12 mouse cellular contexts compared by ENCODE assay signal in genomic region chr2:166701248-166702112, GRCm38 (mm10). TPM values are rescaled to one million over a fixed set of nuclear protein-coding genes. Genes with fewer than 3 reads are reported as not detected.
DNase-seq lines count a peak whose midpoint lies in the region; ATAC-seq and TF ChIP-seq lines count a peak whose summit lies in the region.
"Had no signal": no experiment of that assay in that cellular context is flagged by ENCODE, and none has a peak within 500 bp of the region (broad histone marks: within the 10 kb centered on the region; RNA-seq: fewer than 3 reads in every experiment).

No protein-coding gene starts in this region.

- no peak overlapping the region for H3K27ac ChIP-seq in neural tube, embryonic 15.5 days (replicated peaks)
- H3K27ac ChIP-seq in liver, embryonic 16.5 days (ENCODE audit: low read length): peak overlapping the region; percentile 52
- no peak overlapping the region for H3K27ac ChIP-seq in hindbrain, postnatal 0 days
- H3K27ac ChIP-seq: forebrain, embryonic 12.5 days; kidney, embryonic 15.5 days had no signal

- no peaks in the 10 kb centered on the region for H3K27me3 ChIP-seq in neural tube, embryonic 15.5 days (replicated peaks)
- no peaks in the 10 kb centered on the region; the same call in 1 of the 2 replicates for H3K27me3 ChIP-seq in erythroblast, embryonic 14.5 days (ENCODE audit: control insufficient read depth)
- no peaks in the 10 kb centered on the region for H3K27me3 ChIP-seq in liver, embryonic 16.5 days (ENCODE audit: control insufficient read depth, insufficient read depth, low read depth, low read length)
- H3K27me3 ChIP-seq in hindbrain, postnatal 0 days (ENCODE audit: insufficient read depth, low read length): no peaks in the 10 kb centered on the region
- H3K27me3 ChIP-seq: forebrain, embryonic 12.5 days had no signal

- H3K4me3 ChIP-seq in neural tube, embryonic 15.5 days (replicated peaks): no peak overlapping the region
- H3K4me3 ChIP-seq in erythroblast, embryonic 14.5 days (replicated peaks): peak overlapping the region; percentile 79
- H3K4me3 ChIP-seq in liver, embryonic 16.5 days (ENCODE audit: low read depth, low read length): peak overlapping the region; percentile 56
- no peak overlapping the region for H3K4me3 ChIP-seq in hindbrain, postnatal 0 days (ENCODE audit: low read length)
- H3K4me3 ChIP-seq: forebrain, embryonic 12.5 days; kidney, embryonic 15.5 days had no signal

- peak; percentile 30 for DNase-seq in neural tube, embryonic 10.5 days (ENCODE audit: extremely low spot score, low spot score)
- DNase-seq in thymus, postnatal 14 days: peak; percentile 60
- DNase-seq in gastrocnemius, postnatal 4 days (ENCODE audit: low spot score in 2 of 2): no peak
- DNase-seq in right cerebral cortex, postnatal 4 days: no peak
- no peak for DNase-seq in hindbrain, postnatal 0 days (ENCODE audit: low spot score)
- DNase-seq: gastrocnemius, postnatal 14 days; lung, postnatal 10 days had no signal

- no peak for TF ChIP-seq CTCF in hindbrain, postnatal 0 days (IDR thresholded peaks at IDR 0.05; ENCODE audit: low read depth)

- 37% methylated on average over 23 of the region's 23 CpGs for WGBS in neural tube, embryonic 15.5 days
- whole genome bisulfite sequencing in liver, embryonic 16.5 days (ENCODE audit: insufficient replicate concordance): 50% methylated on average over 23 of the region's 23 CpGs
- 54% methylated on average over 23 of the region's 23 CpGs for WGBS in hindbrain, postnatal 0 days

- peaks cover 25% of the 10 kb centered on the region for H3K4me1 ChIP-seq in neural tube, embryonic 15.5 days
- H3K4me1 ChIP-seq in erythroblast, embryonic 14.5 days (ENCODE audit: control insufficient read depth): peaks cover 95% of the 10 kb centered on the region
- H3K4me1 ChIP-seq in liver, embryonic 16.5 days (ENCODE audit: control insufficient read depth, low read depth, low read length): peaks cover 74% of the 10 kb centered on the region
- no peaks in the 10 kb centered on the region for H3K4me1 ChIP-seq in hindbrain, postnatal 0 days (ENCODE audit: insufficient read depth, low read length)

- no peak overlapping the region for H3K9ac ChIP-seq in neural tube, embryonic 15.5 days (replicated peaks)
- H3K9ac ChIP-seq in liver, embryonic 16.5 days (ENCODE audit: low read depth, low read length): peak overlapping the region; percentile 30; the same call in 1 of the 2 replicates
- no peak overlapping the region for H3K9ac ChIP-seq in hindbrain, postnatal 0 days (replicated peaks; ENCODE audit: low read length)
- H3K9ac ChIP-seq: forebrain, embryonic 12.5 days; kidney, embryonic 15.5 days had no signal

- no peaks in the 10 kb centered on the region for H3K9me3 ChIP-seq in neural tube, embryonic 15.5 days (replicated peaks)
- peaks cover 12% of the 10 kb centered on the region for H3K9me3 ChIP-seq in erythroblast, embryonic 14.5 days (ENCODE audit: control insufficient read depth, low read length)
- H3K9me3 ChIP-seq in liver, embryonic 16.5 days (replicated peaks; ENCODE audit: control insufficient read depth, low read length): peaks cover 6% of the 10 kb centered on the region
- H3K9me3 ChIP-seq in hindbrain, postnatal 0 days (ENCODE audit: low read length): no peaks in the 10 kb centered on the region
- H3K9me3 ChIP-seq: forebrain, embryonic 12.5 days; kidney, embryonic 15.5 days had no signal

- ATAC-seq in neural tube, embryonic 15.5 days (ENCODE audit: low FRiP score): no peak
- no peak for ATAC-seq in liver, embryonic 16.5 days (ENCODE audit: low read depth)
- no peak for ATAC-seq in hindbrain, postnatal 0 days

- H3K4me2 ChIP-seq in neural tube, embryonic 15.5 days: no peak overlapping the region
- H3K4me2 ChIP-seq in liver, embryonic 16.5 days (ENCODE audit: low read depth, low read length): peak overlapping the region; percentile 72
- no peak overlapping the region for H3K4me2 ChIP-seq in hindbrain, postnatal 0 days (ENCODE audit: low read depth, low read length)
- H3K4me2 ChIP-seq: forebrain, embryonic 12.5 days; kidney, embryonic 15.5 days had no signal

- peaks cover 7% of the 10 kb centered on the region; the same call in 1 of the 2 replicates for H3K36me3 ChIP-seq in neural tube, embryonic 15.5 days
- H3K36me3 ChIP-seq in erythroblast, embryonic 14.5 days (ENCODE audit: control insufficient read depth): peaks cover 87% of the 10 kb centered on the region
- peaks cover 10% of the 10 kb centered on the region for H3K36me3 ChIP-seq in liver, embryonic 16.5 days (ENCODE audit: control insufficient read depth, insufficient read depth)
- no peaks in the 10 kb centered on the region for H3K36me3 ChIP-seq in hindbrain, postnatal 0 days (ENCODE audit: insufficient read depth, low read length)

RNA-seq across cellular contexts. Expression of gene Prex1, which starts 12.2 kb away (rescaled TPM):
- 22.0 and 24.9 TPM in 2 replicates for polyA plus RNA-seq in neural tube, embryonic 15.5 days (2015; fragmentation: Nextera tagmentation; extraction: Ambion mirVana)
- 4.7 and 5.9 TPM in 2 replicates for polyA plus RNA-seq in erythroblast, embryonic 14.5 days (2012)
- polyA plus RNA-seq in liver, embryonic 16.5 days (2015; fragmentation: Nextera tagmentation; extraction: Ambion mirVana): 13.0 and 16.1 TPM in 2 replicates
- 10 to 100 TPM; 18.2 to 19.4 TPM for total RNA-seq in gastrocnemius, postnatal 4 days (2021)
- 63.2 and 66.8 TPM in 2 replicates for total RNA-seq in hindbrain, postnatal 0 days (2014; rRNA removed)
- 24.1 and 24.2 TPM in 2 replicates for polyA plus RNA-seq in hindbrain, postnatal 0 days (2015; fragmentation: Nextera tagmentation; extraction: Ambion mirVana)

Comparison
In these comparisons a context has a peak if more than half of its experiments do, and no peak if none do; other contexts are left out.
1. DNase-seq: peak in neural tube, embryonic 10.5 days (single experiment) and thymus, postnatal 14 days (single experiment); none in gastrocnemius, postnatal 4 days (0 of 2), right cerebral cortex, postnatal 4 days (single experiment) and hindbrain, postnatal 0 days (single experiment).
2. H3K4me3 ChIP-seq: peak in erythroblast, embryonic 14.5 days (single experiment) and liver, embryonic 16.5 days (single experiment); none in neural tube, embryonic 15.5 days (single experiment) and hindbrain, postnatal 0 days (single experiment).